Mouse (Mus musculus) urinary bladder, adult 18-20 months (tissue): ENCODE data around the gene Rab4a.
A peak's percentile ranks its signal among the peaks of the same experiment; 100 is the strongest.

Source experiments
- DNase-seq, 2 experiments: peaks; one replicate each; pipeline ENCODE4 v3.0.0; 2022; ENCODE audit warnings: low spot score in 2 of 2, mixed read lengths in 2 of 2

Gene Rab4a

DNA sequence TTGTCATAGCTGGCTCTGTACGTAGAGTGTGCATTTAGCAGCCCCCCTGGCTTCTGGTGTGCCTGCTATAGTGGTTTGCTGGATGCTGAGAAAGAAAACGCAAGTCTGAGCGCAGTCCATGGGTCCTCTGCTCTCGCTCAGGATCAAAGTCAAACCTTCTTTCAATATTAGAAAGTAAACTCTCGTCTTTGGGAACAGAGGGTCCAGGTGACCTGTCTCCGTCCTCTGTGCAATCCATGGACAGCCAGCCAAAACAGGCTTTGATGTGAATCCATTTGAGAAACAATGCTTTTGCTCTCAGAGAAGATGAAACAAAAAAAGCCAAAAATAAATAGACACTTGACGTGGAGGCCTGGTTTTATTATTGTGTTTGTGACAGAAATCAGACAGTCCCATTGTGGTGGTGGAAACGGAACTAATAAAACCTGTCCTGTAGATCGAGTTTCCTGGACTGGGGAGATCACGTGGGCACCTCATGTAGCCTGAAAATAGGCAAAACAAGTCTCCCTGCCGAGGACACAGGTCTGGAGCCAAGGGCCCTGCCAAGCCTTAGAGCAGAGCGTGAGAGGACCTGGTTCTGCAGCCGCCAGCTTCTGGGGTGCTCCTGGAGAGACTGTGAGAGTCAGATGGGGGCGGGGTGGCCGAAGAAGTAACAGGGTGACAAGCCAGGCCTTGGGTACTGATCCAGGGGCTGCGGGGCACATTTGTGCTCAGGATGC is 7.5 kb downstream of the Rab4a start:
- no peak for DNase-seq

DNA sequence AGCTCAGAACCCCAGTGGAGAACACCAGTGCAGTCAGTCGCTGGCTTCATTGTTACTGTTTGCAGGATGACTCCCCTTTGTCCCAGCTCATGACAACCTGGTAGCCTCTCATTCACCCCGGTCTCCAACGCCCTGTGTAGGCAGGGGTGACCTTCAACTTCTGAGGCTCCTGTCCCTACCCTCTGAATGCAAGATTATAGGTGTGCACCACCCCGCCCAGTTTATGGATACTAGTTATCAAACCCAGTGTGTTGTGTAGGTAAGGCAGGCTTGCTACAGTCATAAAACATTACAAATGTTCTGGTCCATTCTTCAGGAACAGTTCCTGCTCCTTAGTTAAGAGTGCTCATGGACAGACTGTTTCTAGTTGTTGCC is 8.1 kb downstream of the Rab4a start:
- no peak for DNase-seq

DNA sequence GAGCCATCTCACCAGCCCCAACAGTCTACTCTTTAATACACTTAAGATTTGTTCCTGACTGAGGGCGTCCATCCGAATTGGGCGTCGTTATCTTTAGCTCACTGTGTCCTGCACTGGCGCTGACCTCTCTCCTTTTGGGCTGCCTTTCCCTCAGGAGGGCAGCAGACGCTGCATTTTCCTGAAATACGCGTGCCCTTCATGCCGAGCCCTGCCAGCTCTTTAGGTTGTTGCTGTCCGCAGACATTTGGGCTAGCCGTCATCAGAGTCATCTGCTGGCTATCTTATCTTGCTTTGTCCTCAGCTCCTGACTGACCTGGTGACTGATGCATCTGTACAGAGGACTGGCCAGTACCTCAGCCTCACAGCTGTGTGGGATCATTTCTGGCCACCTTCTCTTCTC is 9.5 kb downstream of the Rab4a start:
- DNase-seq: no peak

DNA sequence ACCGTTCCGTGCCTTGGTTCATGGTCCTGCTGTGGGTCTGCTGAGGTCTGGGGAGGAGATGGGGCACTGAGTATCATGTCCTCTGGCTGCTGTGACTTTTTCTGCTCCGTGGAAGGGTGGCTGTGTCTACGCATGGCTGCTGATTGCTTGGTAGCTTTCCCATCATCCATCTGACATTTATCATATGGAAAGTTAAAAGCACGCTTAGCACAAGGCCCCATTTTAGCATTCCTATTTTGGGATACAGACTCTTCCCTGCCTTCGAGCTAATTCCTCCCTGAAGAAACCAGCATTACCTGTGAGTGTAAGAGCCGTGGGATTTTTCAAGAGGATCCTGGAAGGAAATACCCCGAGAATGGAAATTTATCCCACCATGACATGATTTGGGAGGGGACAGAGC is 11.2 kb downstream of the Rab4a start:
- DNase-seq: no peak

DNA sequence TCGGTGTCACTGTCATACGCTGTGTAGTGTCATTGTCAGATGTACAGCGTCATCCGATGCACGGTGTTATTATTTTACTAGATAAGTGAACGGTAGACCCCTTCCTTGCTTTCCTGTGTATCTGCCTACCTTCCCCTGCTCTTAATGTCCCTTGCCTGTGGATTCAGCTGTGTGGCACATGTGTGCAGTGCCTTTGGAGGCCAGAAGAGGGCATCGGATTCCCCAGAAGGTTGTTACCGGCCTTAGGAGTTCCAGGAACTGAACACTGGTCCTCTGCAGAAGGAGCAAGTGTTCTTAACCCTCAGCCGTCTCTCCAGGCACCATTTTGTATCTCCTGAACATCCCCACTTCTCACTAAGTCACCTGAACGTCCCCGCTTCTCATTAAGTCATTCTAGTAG is 12.0 kb downstream of the Rab4a start:
- no peak for DNase-seq

DNA sequence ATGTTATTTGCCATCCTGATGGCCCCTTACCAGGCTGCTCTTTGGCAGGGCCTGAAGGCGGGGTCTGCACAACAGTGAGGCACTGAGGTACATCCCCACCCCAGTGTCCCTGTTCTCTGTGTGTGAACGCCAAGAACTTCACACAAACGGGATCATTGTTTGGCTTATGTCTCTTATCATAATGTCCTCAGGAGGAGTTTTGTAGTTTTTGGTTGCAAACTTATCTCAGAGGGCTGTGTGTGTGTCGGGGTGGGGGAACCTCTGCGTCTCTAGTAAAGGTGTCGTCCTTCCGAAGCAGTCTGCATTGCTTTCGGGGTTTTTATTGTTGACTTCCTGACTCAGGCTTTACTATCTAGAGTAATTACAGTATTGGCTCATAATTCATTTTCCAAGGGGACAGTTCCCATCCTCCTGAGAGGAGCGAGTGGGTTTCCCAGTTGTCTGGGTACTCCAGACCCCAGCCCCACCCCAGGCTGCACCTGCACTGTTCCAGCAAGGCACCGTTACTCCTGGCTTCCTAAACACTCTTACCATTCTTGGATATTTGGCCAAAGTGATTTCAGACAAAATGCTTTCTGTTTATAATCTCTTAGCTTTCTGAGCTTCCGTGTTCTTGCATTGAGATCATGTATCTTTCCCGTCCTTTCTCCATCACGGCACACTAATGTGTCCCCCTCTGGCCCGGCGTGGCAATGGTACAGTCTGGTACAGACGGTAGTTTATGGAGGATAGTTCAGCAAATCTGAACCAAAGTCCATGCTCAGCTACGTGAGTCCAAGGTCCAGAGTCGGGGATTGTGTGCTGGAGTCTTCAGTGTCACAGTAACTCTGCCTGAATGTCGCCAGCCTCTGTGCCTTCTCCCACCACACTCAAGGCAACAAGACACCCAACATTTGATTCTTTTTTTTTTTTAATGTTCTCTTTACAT is 14.2 kb downstream of the Rab4a start:
- DNase-seq: no peak

DNA sequence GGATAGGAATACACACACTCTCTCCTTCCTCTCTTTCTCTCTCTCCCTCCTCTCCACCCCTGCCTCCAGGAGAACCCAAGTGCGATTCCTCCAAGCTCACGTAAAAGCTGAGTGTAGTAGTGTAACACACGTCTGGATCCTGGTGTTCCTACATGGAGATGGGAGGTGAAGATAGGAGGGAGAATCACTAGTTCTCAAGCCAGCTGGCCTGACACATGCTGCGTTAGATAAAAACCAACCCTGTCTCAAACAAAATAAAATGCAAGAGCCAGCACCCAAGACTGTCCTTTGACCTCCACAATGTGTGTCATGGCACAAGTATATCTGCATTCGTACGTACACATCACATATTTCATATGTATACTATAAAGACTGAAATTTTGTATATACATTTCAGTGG is 15.0 kb downstream of the Rab4a start:
- no peak for DNase-seq

DNA sequence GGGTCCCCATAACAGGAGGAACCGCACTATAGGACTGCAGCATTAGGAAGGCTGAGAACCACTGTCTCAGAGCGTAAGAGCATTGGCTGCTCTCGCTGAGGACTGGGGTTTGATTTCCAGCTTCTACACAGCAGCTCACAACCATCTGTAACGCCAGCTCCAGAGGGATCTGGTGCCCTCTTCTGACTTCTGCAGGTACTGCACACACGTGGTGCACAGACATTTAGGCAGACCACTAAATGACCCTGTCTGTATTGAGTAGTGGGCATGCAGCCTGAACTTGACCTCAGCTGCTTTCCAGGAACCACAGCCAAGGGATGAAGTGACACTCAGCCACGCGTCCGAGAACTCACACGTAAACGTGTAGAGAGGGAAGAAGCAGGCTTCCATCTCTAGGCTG is 17.3 kb downstream of the Rab4a start:
- DNase-seq: no peak

DNA sequence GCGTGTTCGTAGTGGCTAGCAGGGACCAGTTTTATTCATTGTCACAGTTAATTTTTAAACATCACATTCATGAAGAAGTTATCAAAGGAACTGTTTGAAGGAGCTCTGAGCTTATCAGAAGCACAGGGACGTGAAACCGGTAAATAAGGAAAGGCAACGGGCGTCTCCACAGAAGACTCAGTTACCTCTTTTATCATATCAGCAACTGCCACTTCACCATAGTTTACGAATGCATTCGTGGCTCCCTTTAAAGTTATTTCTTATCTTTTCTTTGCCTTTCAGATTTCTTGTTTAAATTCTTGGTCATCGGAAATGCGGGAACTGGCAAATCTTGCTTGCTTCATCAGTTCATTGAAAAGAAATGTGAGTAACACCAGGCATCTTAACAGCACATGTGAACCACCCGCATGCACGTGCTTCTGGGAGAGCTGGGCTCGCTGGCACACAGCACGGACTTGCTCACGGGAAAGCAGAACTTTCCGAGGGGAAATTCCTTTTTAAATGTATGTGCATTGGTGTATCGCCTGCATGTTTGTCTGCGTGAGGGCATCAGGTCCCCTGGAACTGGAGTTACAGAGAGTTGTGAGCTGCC is 17.8 kb downstream of the Rab4a start:
- no peak for DNase-seq

DNA sequence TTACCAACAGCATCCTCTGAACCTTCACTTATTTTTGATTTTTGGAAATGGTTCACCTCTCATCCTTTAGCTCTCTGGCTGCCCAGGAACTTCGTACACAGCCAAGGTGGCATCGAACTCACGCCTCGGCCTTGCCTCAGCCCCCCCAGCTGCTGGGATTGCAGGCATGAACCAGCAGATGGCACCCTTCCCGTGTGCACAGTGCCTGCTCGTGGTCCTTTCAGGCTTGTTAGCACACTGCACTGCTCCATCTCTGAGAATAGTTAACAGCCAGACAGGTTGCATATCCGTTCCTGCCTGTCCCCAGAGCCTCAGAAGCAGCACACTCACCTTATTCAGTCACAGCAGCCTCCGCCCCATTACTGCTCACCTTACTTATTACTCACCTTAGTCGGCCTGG is 20.2 kb downstream of the Rab4a start:
- DNase-seq: no peak

DNA sequence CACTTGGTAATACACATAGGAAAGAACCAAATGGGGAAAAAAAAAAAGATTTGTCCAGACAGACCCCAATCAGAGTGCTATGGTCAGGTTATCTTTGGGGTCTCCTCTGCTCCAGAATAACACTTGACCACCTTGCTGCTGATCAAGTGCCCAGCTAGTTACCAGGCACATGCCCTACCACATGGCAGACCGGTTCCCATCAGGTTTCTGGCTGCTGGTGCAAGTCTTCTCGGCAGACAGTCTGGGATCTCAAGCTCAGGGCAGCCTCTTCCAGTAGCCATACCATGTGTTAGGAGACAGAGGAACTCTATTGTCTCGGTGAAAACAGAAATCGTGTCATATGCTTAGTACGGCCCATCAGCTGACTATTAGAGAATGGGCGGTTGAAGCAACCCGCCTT is 21.0 kb downstream of the Rab4a start:
- DNase-seq: no peak

DNA sequence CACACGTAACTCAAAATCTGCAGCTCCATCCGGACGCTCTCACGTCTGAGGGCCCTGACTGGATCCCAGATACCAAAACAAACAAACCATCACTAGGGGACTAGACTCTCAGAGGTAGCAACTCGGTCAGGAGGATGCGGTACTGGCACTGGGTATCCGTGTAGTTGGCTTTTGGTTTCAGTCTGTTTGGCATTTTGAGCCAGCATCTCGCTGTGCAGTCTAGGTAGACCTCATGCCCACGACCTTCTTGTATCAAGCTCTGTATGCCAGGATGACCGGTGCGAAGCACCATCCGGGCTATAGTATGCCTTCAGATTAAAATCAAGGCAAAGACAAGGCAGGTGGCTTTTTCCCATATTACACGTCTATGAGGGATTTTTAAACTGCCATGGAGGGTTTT is 21.7 kb downstream of the Rab4a start:
- no peak for DNase-seq

DNA sequence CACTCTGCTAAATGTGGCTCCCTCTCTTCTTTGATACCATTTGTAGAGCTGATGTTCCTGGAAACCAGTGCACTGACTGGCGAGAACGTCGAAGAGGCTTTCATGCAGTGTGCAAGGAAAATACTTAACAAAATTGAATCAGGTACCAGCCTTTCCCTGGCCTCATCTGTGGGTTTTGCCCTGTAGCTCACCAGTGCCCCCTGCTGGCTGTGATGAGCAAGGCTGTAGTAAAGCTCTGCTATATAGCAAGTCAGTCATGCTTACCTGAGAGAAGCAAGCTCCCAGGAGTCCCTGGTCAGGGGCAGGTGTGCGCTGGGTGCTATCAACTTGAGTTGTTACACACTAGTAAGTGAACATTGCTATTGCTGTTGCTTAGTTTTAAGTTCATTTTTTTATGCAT is 27.0 kb downstream of the Rab4a start:
- DNase-seq: peak; percentile 39 to 51

DNA sequence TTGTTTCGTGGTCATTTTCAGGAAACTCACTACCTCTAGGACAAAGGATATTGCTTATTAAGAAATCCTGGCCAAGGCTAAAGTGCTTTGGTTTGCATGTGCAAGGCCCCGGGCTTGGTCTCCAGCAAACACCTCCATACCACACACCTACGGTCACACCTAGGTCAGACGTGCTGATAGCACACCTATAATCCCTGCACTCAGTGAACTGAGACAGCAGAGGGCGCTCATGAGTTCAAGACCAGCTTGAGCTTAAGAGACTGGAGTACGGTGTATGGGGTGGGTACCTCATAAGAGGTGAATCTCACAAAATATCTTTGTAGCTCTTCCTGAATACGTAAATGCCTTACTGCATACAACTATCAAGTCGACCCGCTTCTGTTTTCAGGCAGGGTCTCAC is 29.7 kb downstream of the Rab4a start:
- peak in 1 of 2 experiments; percentile 26 for DNase-seq

DNA sequence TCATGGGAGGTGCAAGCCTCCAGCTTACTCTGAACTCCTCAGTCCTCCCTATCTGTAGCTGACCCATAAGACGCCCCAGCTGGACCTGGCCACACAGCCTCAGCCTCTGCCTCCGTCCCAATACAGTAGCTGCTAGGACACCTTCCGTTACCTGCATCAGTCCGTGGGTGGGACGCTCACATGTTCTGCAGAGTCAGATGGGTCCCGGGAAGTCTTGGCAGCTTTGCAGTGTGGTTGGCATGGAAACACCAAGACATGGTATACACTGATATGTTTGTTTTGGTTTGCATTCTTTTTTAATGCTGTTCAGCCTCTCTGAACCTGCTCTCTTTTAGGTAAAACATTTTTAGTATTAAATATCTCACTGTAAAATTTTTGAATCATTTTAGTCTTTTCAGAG is 30.6 kb downstream of the Rab4a start:
- no peak for DNase-seq

DNA sequence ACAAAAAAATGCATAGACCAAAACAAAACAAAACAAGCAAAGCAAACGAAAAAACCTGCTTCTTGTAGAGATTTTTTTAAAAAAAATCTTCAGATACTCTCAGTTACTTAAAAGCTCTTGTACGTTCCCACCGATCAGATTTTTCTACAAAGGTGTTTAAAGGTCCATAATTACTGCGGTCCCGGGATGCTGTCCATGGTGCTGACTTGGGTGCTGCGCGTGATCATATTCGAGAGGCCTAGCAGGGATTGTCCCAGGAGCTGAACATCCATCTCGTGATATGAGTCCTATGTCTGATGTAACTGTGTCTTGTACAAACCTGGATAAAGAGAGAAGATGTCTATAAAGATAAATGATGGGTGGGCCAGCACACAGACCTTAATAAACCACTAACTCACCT is 32.7 kb downstream of the Rab4a start:
- no peak for DNase-seq

DNA sequence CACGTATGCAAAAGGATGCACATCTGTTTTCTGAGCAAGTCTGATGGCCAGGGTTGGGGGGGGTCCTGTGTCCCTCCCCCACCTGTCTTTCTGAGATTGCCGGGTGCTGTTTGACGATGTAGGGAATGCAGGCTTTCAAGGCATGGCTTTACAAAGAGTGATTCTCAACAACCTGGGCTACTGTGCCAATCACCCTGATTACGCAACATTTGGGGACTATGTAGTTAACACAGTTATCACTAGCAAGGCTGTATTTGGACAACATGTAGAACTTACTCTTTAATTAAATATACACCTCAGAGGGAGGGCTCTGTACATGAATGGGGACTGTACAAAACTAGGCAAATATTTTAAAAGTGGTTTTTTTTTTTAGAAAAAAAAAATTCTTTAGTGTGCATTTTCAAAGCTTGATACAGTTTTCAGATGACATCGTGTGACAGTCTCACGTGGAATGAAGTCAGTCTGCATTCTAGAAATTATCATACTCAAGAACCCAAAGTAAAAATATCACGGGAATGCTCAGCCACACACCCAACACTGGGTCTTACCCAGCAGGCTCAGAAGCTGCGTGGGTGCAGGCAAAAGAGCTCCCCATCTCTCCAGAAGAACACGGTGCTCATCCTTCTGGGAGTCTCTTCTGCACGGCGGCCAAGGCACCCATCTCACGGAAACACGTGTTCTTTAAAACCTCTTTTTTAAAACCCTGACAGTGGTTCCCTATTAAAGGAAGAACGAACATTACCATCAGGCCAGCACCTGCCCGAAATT is 35.0 kb downstream of the Rab4a start:
- no peak for DNase-seq

DNA sequence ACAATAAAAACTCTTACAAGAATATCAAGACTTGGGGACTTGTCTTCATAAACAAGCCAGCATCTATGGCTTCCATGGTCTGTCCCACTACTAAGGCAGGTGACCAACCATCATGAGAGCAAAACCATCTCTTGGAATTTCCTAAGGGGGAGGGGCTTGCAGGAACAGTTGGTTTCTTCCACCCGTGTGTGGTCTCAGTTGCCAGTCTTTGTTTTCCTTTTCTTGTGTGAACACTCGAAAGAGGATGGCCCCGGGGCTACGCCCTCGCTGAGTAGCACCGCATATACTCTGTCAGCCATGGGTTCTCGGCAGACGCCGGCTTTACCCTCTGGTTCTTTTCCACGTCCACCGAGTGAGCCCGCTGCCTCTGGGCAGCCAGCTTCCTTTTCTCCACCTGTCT is 36.3 kb downstream of the Rab4a start:
- DNase-seq: no peak

DNA sequence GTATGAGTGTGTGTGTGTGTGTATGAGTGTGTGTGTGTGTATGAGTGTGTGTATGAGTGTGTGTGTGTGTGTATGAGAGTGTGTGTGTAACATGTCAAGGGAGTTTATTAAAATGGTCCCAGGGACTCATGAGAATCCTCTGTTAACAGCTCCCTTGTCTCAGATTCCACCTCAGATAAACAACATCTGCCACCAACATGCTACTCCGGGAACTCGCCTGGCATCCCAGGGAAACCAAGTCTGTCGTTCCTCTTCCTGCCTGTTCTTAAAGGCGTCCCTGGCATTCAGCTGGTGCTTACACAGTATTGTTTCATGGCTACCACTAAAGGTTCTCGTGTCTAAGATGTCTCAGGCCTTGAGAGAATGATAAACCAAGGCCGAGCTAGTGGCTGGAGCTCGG is 38.6 kb downstream of the Rab4a start:
- no peak for DNase-seq

DNA sequence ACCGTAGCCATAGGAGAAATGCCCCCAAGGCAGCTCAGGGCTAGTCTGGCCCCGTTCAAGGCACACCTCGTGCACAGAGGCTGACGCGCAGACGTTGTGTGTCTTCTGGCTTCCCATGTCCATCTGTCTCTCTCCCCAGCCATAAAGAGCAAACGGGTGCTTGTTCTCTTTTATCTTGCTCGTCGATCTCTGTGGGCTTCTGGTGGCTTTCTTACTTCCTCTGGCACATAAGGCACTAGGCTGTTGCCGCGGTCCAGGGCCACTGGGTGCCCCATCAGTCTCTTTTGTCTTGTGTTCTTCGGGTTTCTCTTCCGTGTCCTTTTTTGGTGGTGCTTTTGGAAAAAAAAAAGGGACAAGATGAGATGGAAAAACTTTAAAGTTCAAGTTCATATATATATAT is 39.3 kb downstream of the Rab4a start:
- no peak for DNase-seq

DNA sequence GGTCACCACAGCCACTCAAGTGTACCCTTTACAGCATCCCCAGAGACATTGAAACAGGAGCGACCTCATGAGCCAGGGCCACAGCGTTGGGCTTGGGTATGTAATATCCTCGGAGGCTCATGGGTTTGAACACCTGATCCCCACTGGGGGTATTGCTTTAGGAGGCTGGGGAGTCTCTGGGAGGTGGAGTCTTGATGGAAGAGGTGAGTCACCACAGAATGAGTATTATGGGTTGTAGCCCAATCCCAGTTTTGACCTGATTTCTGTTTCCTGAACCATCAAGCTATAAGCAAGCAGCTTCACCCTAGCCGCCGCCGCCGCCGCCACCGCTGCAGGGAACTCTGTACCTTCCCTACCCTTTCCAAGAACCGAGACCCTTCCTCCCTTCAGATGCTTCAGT is 40.2 kb downstream of the Rab4a start:
- no peak for DNase-seq

DNA sequence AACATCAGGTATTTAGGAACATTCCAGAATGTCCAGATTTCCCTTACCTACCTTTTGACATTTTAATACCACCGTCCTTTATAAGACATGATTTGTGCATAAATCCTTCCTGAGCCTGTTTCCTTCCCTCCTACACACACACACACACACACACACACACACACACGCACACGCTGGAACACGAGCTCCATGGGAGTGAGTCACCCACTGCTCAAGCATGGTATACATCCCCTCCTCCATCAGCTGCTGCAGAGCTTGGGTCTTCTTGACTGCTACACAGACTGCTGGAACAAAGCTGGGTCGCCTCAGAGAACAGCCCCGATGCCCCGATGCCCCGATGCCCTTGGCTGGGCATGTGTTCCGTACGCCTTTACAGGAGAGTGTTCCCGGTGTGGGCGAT is 40.7 kb downstream of the Rab4a start:
- no peak for DNase-seq
